Mouse (Mus musculus) midbrain, embryonic 14.5 days (tissue): ENCODE results near the gene Rapgef5. TPM values are rescaled to one million over a fixed set of nuclear protein-coding genes. Genes with fewer than 3 reads are reported as not detected.

Experiments
- ATAC-seq: fragments of 200-750 bp; cut with Nextera tagmentation; 2 replicates; pipeline ENCODE4 v1.8.0; 2017; ENCODE audit warnings: moderate number of reproducible peaks, moderate library complexity; ENCODE audit not compliant: low FRiP score, low TSS enrichment
- DNase-seq: peaks from one replicate; pipeline ENCODE4 v3.0.0-alpha.2; 2015
- H3K27ac ChIP-seq: fragments of 300-500 bp; sonication (generic); replicated peaks from 2 replicates; pipeline ENCODE4 v1.5.1; 2014; ENCODE audit warnings: mild to moderate bottlenecking, low read depth, low read length, moderate library complexity
- H3K27me3 ChIP-seq: fragments of 300-500 bp; sonication (generic); 2 replicates; pipeline ENCODE4 v1.6.1; 2014; ENCODE audit warnings: low read length, control low read depth, mixed read lengths; ENCODE audit not compliant: control insufficient read depth, insufficient read depth
- H3K36me3 ChIP-seq: fragments of 300-500 bp; sonication (generic); 2 replicates; pipeline ENCODE4 v1.6.1; 2014; ENCODE audit warnings: low read length, control low read depth; ENCODE audit not compliant: control insufficient read depth, insufficient read depth
- H3K4me1 ChIP-seq: fragments of 300-500 bp; sonication (generic); 2 replicates; pipeline ENCODE4 v1.6.1; 2014; ENCODE audit warnings: mild to moderate bottlenecking, antibody characterized with exemption, low read length, control low read depth; ENCODE audit not compliant: control insufficient read depth, insufficient read depth
- H3K4me2 ChIP-seq: fragments of 300-500 bp; sonication (generic); 2 replicates; pipeline ENCODE4 v1.6.1; 2014; ENCODE audit warnings: mild to moderate bottlenecking, low read length, moderate library complexity
- H3K4me3 ChIP-seq: fragments of 300-500 bp; sonication (generic); replicated peaks from 2 replicates; pipeline ENCODE4 v1.5.1; 2014; ENCODE audit warnings: low read depth, low read length
- H3K9ac ChIP-seq: fragments of 300-500 bp; sonication (generic); replicated peaks from 2 replicates; pipeline ENCODE4 v1.6.1; 2014; ENCODE audit warnings: mild to moderate bottlenecking, low read length, moderate library complexity
- H3K9me3 ChIP-seq: fragments of 300-500 bp; sonication (generic); 2 replicates; pipeline ENCODE4 v1.6.1; 2016; ENCODE audit warnings: low read length, control low read depth, mixed read lengths; ENCODE audit not compliant: control insufficient read depth
- WGBS: fragments of 180-500 bp; shearing (Covaris S2); extraction: QIAGEN DNeasy Blood & Tissue Kit; methylation state at CpG from one replicate; pipeline ENCODE4 v1.1.7; 2014; 5-methylcytosine and 5-hydroxymethylcytosine counted together
- polyA plus RNA-seq: library from polyadenylated mRNA; unstranded; fragments of >200 nt; fragmentation: Nextera tagmentation; extraction: Ambion mirVana; gene quantifications from 2 replicates; pipeline ENCODE4 v1.2.1, GENCODE M21; 2014

The Rapgef5 gene
- polyA plus RNA-seq = 42.1 and 50.8 TPM in 2 replicates

DNA sequence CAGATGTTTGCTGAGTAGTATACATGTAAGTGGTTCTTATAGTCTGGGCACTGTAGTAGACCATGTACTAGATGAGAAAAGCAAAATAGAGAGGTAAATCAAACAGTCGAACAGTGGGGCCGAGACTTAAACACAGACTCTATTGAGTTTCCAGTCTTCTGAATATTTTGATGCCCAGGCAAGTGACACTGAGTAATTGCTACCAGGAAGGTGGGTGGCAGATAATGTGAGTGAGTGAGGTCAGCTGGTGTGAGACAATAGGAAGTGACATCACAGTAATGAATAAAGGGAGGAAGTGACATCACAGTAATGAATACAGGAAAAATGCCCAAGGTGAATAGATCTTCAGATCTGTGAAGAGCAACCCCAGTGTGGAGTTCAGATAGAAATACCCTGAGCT is at the start of gene Rapgef5:
Rapgef5 (plus strand) TSS at position 301 of the 400 bp plus-strand sequence.
- Histone ChIP-seq H3K9ac (no peak within 1 kb of the TSS), H3K9me3 (no peaks in the 10 kb centered on the region), H3K27me3 (no peaks in the 10 kb centered on the region), H3K4me1 (peaks cover 13% of the 10 kb centered on the region), H3K27ac (0 out of 2 replicates have a peak within 1 kb of the TSS, but pooled peaks have one; percentile 13), H3K4me3 (no peak within 1 kb of the TSS), H3K4me2 (no peak within 1 kb of the TSS), H3K36me3 (no peaks in the 10 kb centered on the region)
- ATAC-seq (no peak), DNase-seq (no peak)
- 95% methylated on average over 2 of the region's 2 CpGs for WGBS

DNA sequence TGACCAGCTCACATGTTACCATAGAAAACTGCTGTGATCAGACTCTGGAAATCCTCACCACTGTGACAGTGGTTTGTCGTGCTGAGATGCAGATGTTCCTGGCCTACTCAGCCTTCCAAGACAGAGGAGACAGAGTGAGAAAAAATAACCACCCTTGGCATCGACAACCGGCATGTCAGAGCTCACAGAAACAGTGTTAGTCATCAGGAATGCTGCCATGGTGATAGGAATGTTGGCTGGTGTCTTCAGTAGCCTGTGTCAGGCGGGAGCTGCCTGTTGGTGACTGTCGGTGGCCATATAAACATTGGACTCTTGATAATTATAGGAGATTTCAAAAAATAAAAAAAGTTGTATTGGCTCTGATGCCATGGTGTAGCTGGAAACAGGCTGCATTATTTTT is 48.0 kb upstream of the Rapgef5 start:
- Histone ChIP-seq H3K4me2 (no peak overlapping the region), H3K4me3 (no peak overlapping the region), H3K9me3 (no peaks in the 10 kb centered on the region), H3K36me3 (no peaks in the 10 kb centered on the region), H3K27ac (no peak overlapping the region), H3K27me3 (no peaks in the 10 kb centered on the region), H3K9ac (no peak overlapping the region), H3K4me1 (no peaks in the 10 kb centered on the region)
- ATAC-seq = no peak
- 56% methylated on average over 5 of the region's 5 CpGs for WGBS
- no peak for DNase-seq

DNA sequence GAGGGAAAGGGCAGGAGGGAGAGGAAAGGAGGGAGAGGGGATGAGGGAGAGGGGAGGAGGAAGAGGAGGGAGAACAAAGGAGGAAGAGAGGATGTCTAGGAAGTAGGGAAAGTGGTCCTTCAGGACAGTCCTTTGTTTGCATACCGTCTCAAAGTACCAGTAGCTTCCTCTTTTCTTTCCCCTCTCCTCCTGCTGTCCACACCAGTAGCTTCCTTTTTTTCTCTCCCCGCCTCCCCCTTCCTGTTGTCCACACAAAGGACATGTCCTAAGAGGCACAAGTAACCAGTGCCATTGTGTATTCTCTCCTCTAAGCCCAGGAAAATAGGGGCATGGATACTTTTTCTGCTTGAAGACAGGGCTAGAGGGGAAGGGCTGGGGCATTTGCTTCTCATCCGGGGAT is 37.3 kb upstream of the Rapgef5 start:
- no peak overlapping the region for H3K9ac ChIP-seq
- no peak overlapping the region for H3K4me3 ChIP-seq
- no peaks in the 10 kb centered on the region for H3K27me3 ChIP-seq
- H3K36me3 ChIP-seq = no peaks in the 10 kb centered on the region
- no peaks in the 10 kb centered on the region for H3K9me3 ChIP-seq
- peaks cover 13% of the 10 kb centered on the region for H3K4me1 ChIP-seq
- 36% methylated on average over 3 of the region's 3 CpGs for WGBS
- no peak overlapping the region for H3K27ac ChIP-seq
- H3K4me2 ChIP-seq = no peak overlapping the region
- DNase-seq (no peak), ATAC-seq (no peak)

DNA sequence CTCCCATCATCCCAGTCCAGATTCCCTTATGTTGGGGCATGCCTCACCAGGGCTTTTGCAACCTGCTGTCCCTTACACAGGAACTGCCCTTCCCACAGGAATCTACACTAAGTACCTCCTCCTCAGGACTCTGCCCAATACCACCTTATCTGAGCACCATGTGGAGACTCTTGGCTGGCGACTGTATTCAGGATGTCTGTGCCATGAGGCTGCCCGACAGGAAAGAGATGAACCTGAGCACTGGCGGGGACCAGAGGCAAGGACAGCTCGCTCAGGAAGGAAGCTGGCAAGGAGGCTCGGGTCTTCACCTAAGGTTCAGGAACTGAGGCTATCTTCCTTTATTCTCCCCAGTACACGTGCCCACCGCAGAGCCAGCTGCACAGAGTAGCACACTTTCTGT is 36.6 kb upstream of the Rapgef5 start:
- no peak overlapping the region for H3K9ac ChIP-seq
- no peak overlapping the region for H3K4me3 ChIP-seq
- H3K27ac ChIP-seq = no peak overlapping the region
- H3K4me1 ChIP-seq = peaks cover 13% of the 10 kb centered on the region
- ATAC-seq (no peak), DNase-seq (no peak)
- H3K27me3 ChIP-seq = no peaks in the 10 kb centered on the region
- no peak overlapping the region for H3K4me2 ChIP-seq
- 84% methylated on average over 7 of the region's 7 CpGs for WGBS
- H3K9me3 ChIP-seq = no peaks in the 10 kb centered on the region
- H3K36me3 ChIP-seq = no peaks in the 10 kb centered on the region

DNA sequence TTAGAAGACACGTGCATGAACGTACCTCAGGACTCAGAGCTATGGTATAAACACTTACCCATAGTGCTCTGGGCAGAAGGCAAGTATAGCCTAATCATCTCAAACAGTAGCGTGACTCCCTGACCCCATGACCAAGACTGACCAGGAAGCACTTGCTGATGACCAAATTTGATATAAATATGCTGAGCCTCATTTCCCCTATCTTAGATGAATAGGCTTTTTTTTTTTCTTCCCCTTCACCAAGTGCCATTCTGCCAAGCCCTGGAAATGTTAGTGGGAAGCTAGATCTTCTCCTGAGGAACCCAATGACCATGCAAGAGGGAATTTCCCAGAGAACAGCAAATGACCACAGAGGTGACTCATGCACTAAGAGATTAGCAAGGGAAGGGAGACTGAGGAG is 35.3 kb upstream of the Rapgef5 start:
- Histone ChIP-seq H3K9me3 (no peaks in the 10 kb centered on the region), H3K27me3 (no peaks in the 10 kb centered on the region), H3K36me3 (no peaks in the 10 kb centered on the region), H3K4me1 (peaks cover 13% of the 10 kb centered on the region), H3K27ac (no peak overlapping the region), H3K4me3 (no peak overlapping the region), H3K4me2 (no peak overlapping the region), H3K9ac (no peak overlapping the region)
- DNase-seq (no peak), ATAC-seq (no peak)
- WGBS = 94% methylated on average over 3 of the region's 3 CpGs

DNA sequence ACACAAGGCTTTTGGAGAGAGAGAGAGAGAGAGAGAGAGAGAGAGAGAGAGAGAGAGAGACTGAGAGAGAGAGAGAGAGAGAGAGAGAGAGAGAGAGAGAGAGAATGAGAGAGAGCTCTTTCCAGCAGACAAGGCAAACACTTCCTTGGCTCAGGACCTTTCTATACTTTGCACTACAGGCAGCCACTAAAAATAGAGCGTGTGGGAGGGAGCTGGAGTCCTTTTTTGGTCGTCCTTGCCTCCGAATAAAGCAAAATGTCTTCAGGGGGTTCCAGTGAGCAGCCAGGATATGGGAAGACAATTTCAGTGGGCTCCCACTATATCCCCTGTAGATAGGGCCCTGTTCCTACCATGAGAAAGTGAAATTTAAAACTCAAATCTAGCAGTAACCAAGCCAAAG is 33.6 kb upstream of the Rapgef5 start:
- Histone ChIP-seq H3K4me2 (no peak overlapping the region), H3K27me3 (no peaks in the 10 kb centered on the region), H3K9me3 (no peaks in the 10 kb centered on the region), H3K27ac (no peak overlapping the region), H3K9ac (no peak overlapping the region), H3K4me1 (peaks cover 7% of the 10 kb centered on the region), H3K36me3 (no peaks in the 10 kb centered on the region), H3K4me3 (no peak overlapping the region)
- no peak for ATAC-seq
- DNase-seq = no peak
- 49% methylated on average over 3 of the region's 3 CpGs for WGBS

DNA sequence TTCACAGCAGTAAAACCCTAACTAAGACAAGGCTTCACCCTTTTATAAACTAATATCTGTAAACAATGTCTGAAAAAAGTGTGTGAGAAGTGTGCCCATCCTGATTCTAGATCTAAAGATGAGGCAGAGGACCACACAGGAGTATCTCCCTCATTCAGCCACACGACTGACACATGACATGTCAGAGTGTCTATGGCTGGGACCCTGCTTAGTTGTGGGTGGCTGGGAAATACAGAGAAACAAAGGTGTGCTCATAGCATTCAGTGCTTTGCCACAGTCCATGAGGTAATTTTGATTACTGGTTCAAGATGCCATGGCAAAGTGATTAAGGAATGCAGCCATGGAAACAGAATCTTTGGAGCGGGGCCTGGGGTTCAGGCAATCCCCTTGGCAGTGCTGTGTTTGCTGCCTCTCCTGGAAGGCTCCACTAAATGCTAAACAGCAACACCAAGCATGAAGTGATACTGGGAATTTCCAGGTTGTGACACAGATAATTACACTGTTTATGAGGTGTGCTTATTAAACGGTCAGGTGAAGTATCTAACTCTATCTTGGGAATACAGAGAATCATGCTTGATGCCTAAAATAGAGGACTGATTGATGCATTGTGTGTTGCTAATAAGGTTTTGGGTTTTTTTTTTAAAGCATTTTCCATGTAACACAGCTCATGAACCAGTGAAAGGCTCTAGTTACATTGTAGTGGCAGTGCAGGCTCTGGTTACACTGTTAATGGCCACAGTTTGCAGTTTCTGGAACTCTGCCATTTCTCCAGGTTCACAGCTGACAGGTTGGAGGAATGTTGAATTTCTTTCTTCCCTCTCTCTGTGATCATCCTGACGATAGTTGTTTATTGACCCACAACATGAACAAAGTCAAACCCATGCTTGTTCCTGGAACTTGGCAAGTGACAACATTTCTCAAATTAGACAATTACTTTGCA is 29.9 kb upstream of the Rapgef5 start:
- H3K4me3 ChIP-seq = no peak overlapping the region
- H3K9ac ChIP-seq = no peak overlapping the region
- ATAC-seq (no peak), DNase-seq (no peak)
- H3K27me3 ChIP-seq = no peaks in the 10 kb centered on the region
- no peaks in the 10 kb centered on the region for H3K4me1 ChIP-seq
- peak overlapping the region; percentile 38; the same call in 1 of the 2 replicates for H3K27ac ChIP-seq
- H3K4me2 ChIP-seq = no peak overlapping the region
- no peaks in the 10 kb centered on the region for H3K9me3 ChIP-seq
- H3K36me3 ChIP-seq = no peaks in the 10 kb centered on the region
- 77% methylated on average over 4 of the region's 4 CpGs for WGBS

DNA sequence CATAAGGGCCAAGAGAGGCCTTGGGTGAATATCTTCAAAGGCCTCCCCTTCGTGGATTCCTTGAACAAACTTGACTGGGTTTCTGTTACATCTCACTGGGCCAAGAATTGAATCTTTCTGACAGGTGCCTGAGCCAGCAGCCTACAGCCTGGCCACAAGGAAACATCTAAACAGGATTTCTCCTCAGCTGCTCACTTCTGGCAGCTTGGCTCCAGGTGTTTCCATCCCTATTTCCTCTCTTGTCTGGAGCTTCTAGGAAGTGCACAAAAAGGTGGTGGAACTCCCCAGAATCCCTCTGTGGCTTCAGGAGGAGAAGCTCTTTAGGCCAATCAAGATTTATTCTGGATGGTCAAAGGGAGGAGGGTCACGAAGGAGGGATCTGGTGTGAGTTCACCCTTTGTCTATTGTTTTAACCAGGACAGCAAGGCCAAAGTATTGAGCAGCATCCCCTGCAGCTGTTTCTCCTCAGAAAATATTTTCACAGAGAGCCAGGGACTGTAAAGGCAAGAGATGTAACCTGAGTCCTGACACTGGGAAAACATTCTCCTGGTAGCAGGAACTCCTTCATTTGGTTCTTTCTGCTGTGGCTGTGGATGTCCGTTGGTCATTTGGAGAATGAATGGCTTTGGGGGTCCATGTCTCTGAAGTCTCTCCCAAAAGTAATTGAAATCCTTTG is 19.6 kb upstream of the Rapgef5 start:
- Histone ChIP-seq H3K4me2 (no peak overlapping the region), H3K27me3 (no peaks in the 10 kb centered on the region), H3K9ac (no peak overlapping the region), H3K9me3 (no peaks in the 10 kb centered on the region), H3K4me3 (no peak overlapping the region), H3K4me1 (no peaks in the 10 kb centered on the region), H3K36me3 (no peaks in the 10 kb centered on the region), H3K27ac (no peak overlapping the region)
- ATAC-seq = no peak
- WGBS = 79% methylated on average over 3 of the region's 3 CpGs
- DNase-seq = no peak
